Mouse (Mus musculus) erythroblast, embryonic 14.5 days (primary cell): Measurements from ENCODE around the gene Hspb11.

ENCODE experiments used
- GATA1 ChIP-seq: IDR thresholded peaks from 2 replicates; pipeline ENCODE4 v1.6.1; 2012; ENCODE audit warnings: low read length, inconsistent platforms, mixed read lengths
- TAL1 ChIP-seq: IDR thresholded peaks from 3 replicates; pipeline ENCODE4 v1.6.1; 2012; ENCODE audit warnings: low read length, inconsistent platforms, mixed read lengths

GRCm38 (mm10) chr4:107223225-107224204 lies 29.9 kb upstream of the Hspb11 start:
- TF ChIP-seq GATA1, result no peak
- no peak for TF ChIP-seq TAL1
